Comparison of ENCODE assay signal across 18 mouse cellular contexts in genomic region chr19:49264616-49265015, GRCm38 (mm10).
A peak's percentile ranks its signal among the peaks of the same experiment; 100 is the strongest.
DNase-seq lines count a peak whose midpoint lies in the region; ATAC-seq and TF ChIP-seq lines count a peak whose summit lies in the region.
"Had no signal": no experiment of that assay in that cellular context is flagged by ENCODE, and none has a peak within 500 bp of the region (broad histone marks: within the 10 kb centered on the region; RNA-seq: fewer than 3 reads in every experiment).

No protein-coding gene starts in this region.

- TF ChIP-seq CTCF in kidney, adult 2 months (conservative IDR thresholded peaks at IDR 0.05; ENCODE audit: insufficient read depth, insufficient read length, low read depth, low read length): no peak
- TF ChIP-seq CTCF in lung, postnatal 0 days (IDR thresholded peaks at IDR 0.05): peak; percentile 28
- TF ChIP-seq CTCF in lung, adult 2 months (IDR thresholded peaks at IDR 0.05; ENCODE audit: insufficient read depth, low read length): no peak

- H3K27ac ChIP-seq in kidney, adult 2 months (ENCODE audit: insufficient read depth, low read depth, low read length): no peak overlapping the region
- no peak overlapping the region for H3K27ac ChIP-seq in kidney, embryonic 15.5 days
- no peak overlapping the region for H3K27ac ChIP-seq in lung, postnatal 0 days (ENCODE audit: low read length)
- H3K27ac ChIP-seq: embryonic facial prominence, embryonic 15.5 days; limb, embryonic 15.5 days; neural tube, embryonic 13.5 days had no signal

- H3K4me1 ChIP-seq in kidney, adult 2 months (ENCODE audit: control insufficient read depth, insufficient read depth, low read length): no peaks in the 10 kb centered on the region
- H3K4me1 ChIP-seq in kidney, embryonic 15.5 days: no peaks in the 10 kb centered on the region
- no peaks in the 10 kb centered on the region for H3K4me1 ChIP-seq in lung, postnatal 0 days (ENCODE audit: insufficient read depth, low read depth, low read length)
- H3K4me1 ChIP-seq in lung, adult 2 months (ENCODE audit: control insufficient read depth, insufficient read depth, low read length): no peaks in the 10 kb centered on the region
- H3K4me1 ChIP-seq: embryonic facial prominence, embryonic 15.5 days; limb, embryonic 15.5 days; neural tube, embryonic 13.5 days had no signal

- no peak overlapping the region for H3K4me2 ChIP-seq in kidney, embryonic 15.5 days
- no peak overlapping the region for H3K4me2 ChIP-seq in lung, postnatal 0 days (replicated peaks; ENCODE audit: low read depth, low read length)
- H3K4me2 ChIP-seq: embryonic facial prominence, embryonic 15.5 days; heart, embryonic 11.5 days; limb, embryonic 15.5 days; neural tube, embryonic 13.5 days had no signal

- no peak for ATAC-seq in kidney, embryonic 15.5 days (replicated peaks; ENCODE audit: low FRiP score)
- ATAC-seq in lung, postnatal 0 days: no peak
- ATAC-seq: forebrain, embryonic 16.5 days; midbrain, embryonic 16.5 days had no signal

- WGBS in kidney, adult 2 months: 61% methylated on average over 1 of the region's 1 CpGs
- 69% methylated on average over 1 of the region's 1 CpGs for WGBS in kidney, embryonic 15.5 days
- 38% methylated on average over 1 of the region's 1 CpGs for WGBS in lung, postnatal 0 days
- WGBS in lung, adult 2 months: 62% methylated on average over 1 of the region's 1 CpGs

- no peak overlapping the region for H3K4me3 ChIP-seq in kidney, adult 2 months (ENCODE audit: insufficient read depth, low read depth, low read length)
- H3K4me3 ChIP-seq in kidney, embryonic 15.5 days (replicated peaks): no peak overlapping the region
- H3K4me3 ChIP-seq in lung, postnatal 0 days (ENCODE audit: low read depth, low read length): no peak overlapping the region
- H3K4me3 ChIP-seq in lung, adult 2 months (replicated peaks; ENCODE audit: extremely low read depth, low read depth, low read length): no peak overlapping the region
- H3K4me3 ChIP-seq: embryonic facial prominence, embryonic 15.5 days; limb, embryonic 15.5 days; neural tube, embryonic 13.5 days had no signal

- DNase-seq in kidney, adult 2 months: peak; percentile 1
- no peak for DNase-seq in lung, postnatal 0 days (ENCODE audit: low spot score)
- DNase-seq in lung, adult 2 months: no peak
- DNase-seq in MN1 (ENCODE audit: low spot score): peak; percentile 27
- DNase-seq in kidney, postnatal 4 days: peak; percentile 19 to 20
- DNase-seq in spleen, adult 18-20 months: no peak
- DNase-seq: adrenal gland, adult 8-10 months; gastrocnemius, postnatal 14 days; lung, postnatal 4 days; thymus, postnatal 25 days had no signal

- no peak overlapping the region for H3K9ac ChIP-seq in kidney, embryonic 15.5 days
- no peak overlapping the region for H3K9ac ChIP-seq in lung, postnatal 0 days (replicated peaks; ENCODE audit: low read depth)
- H3K9ac ChIP-seq: embryonic facial prominence, embryonic 15.5 days; limb, embryonic 15.5 days; neural tube, embryonic 13.5 days had no signal

- no peaks in the 10 kb centered on the region for H3K36me3 ChIP-seq in kidney, adult 2 months (ENCODE audit: control insufficient read depth, insufficient read depth, low read length)
- no peaks in the 10 kb centered on the region for H3K36me3 ChIP-seq in kidney, embryonic 15.5 days
- H3K36me3 ChIP-seq in lung, postnatal 0 days (ENCODE audit: insufficient read depth, low read length): no peaks in the 10 kb centered on the region
- H3K36me3 ChIP-seq: embryonic facial prominence, embryonic 15.5 days; limb, embryonic 15.5 days; neural tube, embryonic 13.5 days had no signal

- no peak for TF ChIP-seq EP300 in lung, postnatal 0 days (IDR thresholded peaks at IDR 0.05)

- H3K27me3 ChIP-seq in kidney, adult 2 months (replicated peaks; ENCODE audit: control insufficient read depth, insufficient read depth, low read length): no peaks in the 10 kb centered on the region
- H3K27me3 ChIP-seq in kidney, embryonic 15.5 days: no peaks in the 10 kb centered on the region
- H3K27me3 ChIP-seq in lung, postnatal 0 days (replicated peaks; ENCODE audit: insufficient read depth, low read length): no peaks in the 10 kb centered on the region
- H3K27me3 ChIP-seq: CH12.LX; embryonic facial prominence, embryonic 15.5 days; limb, embryonic 15.5 days; neural tube, embryonic 13.5 days had no signal

- H3K9me3 ChIP-seq in kidney, embryonic 15.5 days (replicated peaks): no peaks in the 10 kb centered on the region
- H3K9me3 ChIP-seq in lung, postnatal 0 days (ENCODE audit: low read length): no peaks in the 10 kb centered on the region
- H3K9me3 ChIP-seq: embryonic facial prominence, embryonic 15.5 days; limb, embryonic 15.5 days; neural tube, embryonic 13.5 days had no signal

- no peak for TF ChIP-seq POLR2A in kidney, adult 2 months (IDR thresholded peaks at IDR 0.05; ENCODE audit: low read depth, low read length)
- TF ChIP-seq POLR2A in lung, adult 2 months (IDR thresholded peaks at IDR 0.05; ENCODE audit: borderline replicate concordance, extremely low read depth, low read depth, low read length): no peak

Comparison
In these comparisons a context has a peak if more than half of its experiments do, and no peak if none do; other contexts are left out.
1. DNase-seq: peak in kidney, adult 2 months (single experiment), MN1 (single experiment) and kidney, postnatal 4 days (2 of 2); none in lung, postnatal 0 days (single experiment), lung, adult 2 months (single experiment) and spleen, adult 18-20 months (0 of 2).